8 mouse cellular contexts compared by ENCODE assay signal in genomic region chr1:97976873-97977473, GRCm38 (mm10).
A peak's percentile ranks its signal among the peaks of the same experiment; 100 is the strongest.
DNase-seq lines count a peak whose midpoint lies in the region; ATAC-seq and TF ChIP-seq lines count a peak whose summit lies in the region.

No protein-coding gene starts in this region.

- under 1% methylated on average over 47 of the region's 47 CpGs for WGBS in intestine, embryonic 14.5 days
- under 1% methylated on average over 47 of the region's 47 CpGs for WGBS in limb, embryonic 10.5 days
- WGBS in midbrain, embryonic 10.5 days = 1% methylated on average over 47 of the region's 47 CpGs
- 1% methylated on average over 47 of the region's 47 CpGs for WGBS in small intestine, adult 2 months

- H3K4me1 ChIP-seq in erythroblast, embryonic 14.5 days (ENCODE audit: control insufficient read depth) = peaks cover 4% of the 10 kb centered on the region
- H3K4me1 ChIP-seq in intestine, embryonic 14.5 days (replicated peaks; ENCODE audit: control insufficient read depth, insufficient read depth, low read length) = no peaks in the 10 kb centered on the region
- peaks cover 5% of the 10 kb centered on the region for H3K4me1 ChIP-seq in limb, embryonic 10.5 days
- peaks cover 37% of the 10 kb centered on the region for H3K4me1 ChIP-seq in midbrain, embryonic 10.5 days
- no peaks in the 10 kb centered on the region for H3K4me1 ChIP-seq in small intestine, adult 2 months (ENCODE audit: control insufficient read depth, insufficient read depth, insufficient read length, low read length)

- no peaks in the 10 kb centered on the region for H3K9me3 ChIP-seq in erythroblast, embryonic 14.5 days (ENCODE audit: control insufficient read depth, low read length)
- no peaks in the 10 kb centered on the region for H3K9me3 ChIP-seq in intestine, embryonic 14.5 days (ENCODE audit: control insufficient read depth, low read length)
- no peaks in the 10 kb centered on the region for H3K9me3 ChIP-seq in limb, embryonic 10.5 days (replicated peaks)
- no peaks in the 10 kb centered on the region for H3K9me3 ChIP-seq in midbrain, embryonic 10.5 days (replicated peaks)

- H3K4me3 ChIP-seq in erythroblast, embryonic 14.5 days (replicated peaks) = peak overlapping the region; percentile 43
- H3K4me3 ChIP-seq in intestine, embryonic 14.5 days (ENCODE audit: low read depth, low read length) = peak overlapping the region; percentile 52
- H3K4me3 ChIP-seq in limb, embryonic 10.5 days = peak overlapping the region; percentile 70
- peak overlapping the region; percentile 71 for H3K4me3 ChIP-seq in midbrain, embryonic 10.5 days
- H3K4me3 ChIP-seq in small intestine, adult 2 months (ENCODE audit: low read depth, low read length) = peak overlapping the region; percentile 55

- intact Hi-C loops in gastrocnemius, postnatal 14 days (cut with DNase I; ENCODE audit: low total_unique reads) = no loop called here

- H3K4me2 ChIP-seq in intestine, embryonic 14.5 days (ENCODE audit: low read length) = peak overlapping the region; percentile 64

- H3K9ac ChIP-seq in intestine, embryonic 14.5 days (ENCODE audit: low read length) = peak overlapping the region; percentile 55

- peak overlapping the region; percentile 68 for H3K27ac ChIP-seq in intestine, embryonic 14.5 days (ENCODE audit: low read depth)
- peak overlapping the region; percentile 88 for H3K27ac ChIP-seq in limb, embryonic 10.5 days
- H3K27ac ChIP-seq in midbrain, embryonic 10.5 days (replicated peaks) = peak overlapping the region; percentile 93
- H3K27ac ChIP-seq in small intestine, adult 2 months (ENCODE audit: insufficient read depth, low read depth, low read length) = no peak overlapping the region

- H3K36me3 ChIP-seq in erythroblast, embryonic 14.5 days (ENCODE audit: control insufficient read depth) = no peaks in the 10 kb centered on the region
- H3K36me3 ChIP-seq in intestine, embryonic 14.5 days (ENCODE audit: control insufficient read depth, insufficient read depth, low read length) = no peaks in the 10 kb centered on the region
- no peaks in the 10 kb centered on the region for H3K36me3 ChIP-seq in limb, embryonic 10.5 days
- no peaks in the 10 kb centered on the region for H3K36me3 ChIP-seq in midbrain, embryonic 10.5 days
- H3K36me3 ChIP-seq in small intestine, adult 2 months (ENCODE audit: control insufficient read depth, insufficient read depth, low read length) = no peaks in the 10 kb centered on the region

- no peak for TF ChIP-seq POLR2A in small intestine, adult 2 months (IDR thresholded peaks at IDR 0.05; ENCODE audit: low read depth, low read length)

- peak; percentile 83 for DNase-seq in embryo, embryonic 10 days (ENCODE audit: low spot score)
- peak; percentile 82 for DNase-seq in gastrocnemius, postnatal 14 days
- peak; percentile 80 for DNase-seq in intestine, embryonic 14.5 days (ENCODE audit: low spot score)
- peak; percentile 71 for DNase-seq in limb, embryonic 10.5 days (ENCODE audit: low spot score)
- DNase-seq in midbrain, embryonic 10.5 days (ENCODE audit: low spot score) = peak; percentile 79

- H3K27me3 ChIP-seq in erythroblast, embryonic 14.5 days (ENCODE audit: control insufficient read depth) = peaks cover 21% of the 10 kb centered on the region
- H3K27me3 ChIP-seq in intestine, embryonic 14.5 days (replicated peaks; ENCODE audit: control insufficient read depth, insufficient read depth, low read length) = no peaks in the 10 kb centered on the region
- H3K27me3 ChIP-seq in limb, embryonic 10.5 days (ENCODE audit: low read depth, poor library complexity, severe bottlenecking) = no peaks in the 10 kb centered on the region
- no peaks in the 10 kb centered on the region for H3K27me3 ChIP-seq in midbrain, embryonic 10.5 days (ENCODE audit: low read depth, poor library complexity, severe bottlenecking)
- no peaks in the 10 kb centered on the region for H3K27me3 ChIP-seq in small intestine, adult 2 months (ENCODE audit: control insufficient read depth, insufficient read depth, low read length)

- no peak for ATAC-seq in erythroblast, adult 5-6 weeks (replicated peaks; ENCODE audit: low FRiP score, poor library complexity, severe bottlenecking)
- ATAC-seq in intestine, embryonic 14.5 days (replicated peaks; ENCODE audit: low FRiP score, low TSS enrichment, low read depth) = peak; percentile 90

- TF ChIP-seq CTCF in small intestine, adult 2 months (IDR thresholded peaks at IDR 0.05; ENCODE audit: extremely low read depth, insufficient read length, insufficient replicate concordance, low read depth, low read length) = no peak
